Mouse (Mus musculus) stomach, adult 2 months (tissue): ENCODE results near the gene Hif1an. TPM values are rescaled to one million over a fixed set of nuclear protein-coding genes. Genes with fewer than 3 reads are reported as not detected.

Experiments used
- polyA plus RNA-seq: library from polyadenylated mRNA; depleted of rRNA; stranded (reverse); fragments of >200 nt; gene quantifications from 2 replicates; pipeline ENCODE4 v1.2.3, GENCODE M21; 2012; rRNA removed

The Hif1an gene
- 5.5 and 5.8 TPM in 2 replicates for polyA plus RNA-seq

GRCm38 (mm10) chr19:44562652-44563206, at the start of gene Hif1an:
TSS of gene Hif1an (plus strand) at chr19:44562850.

GRCm38 (mm10) chr19:44545321-44546041, 17.2 kb upstream of the Hif1an start, which contains the start of gene Sec31b:
TSS of gene Sec31b (minus strand) at chr19:44545864.

DNA sequence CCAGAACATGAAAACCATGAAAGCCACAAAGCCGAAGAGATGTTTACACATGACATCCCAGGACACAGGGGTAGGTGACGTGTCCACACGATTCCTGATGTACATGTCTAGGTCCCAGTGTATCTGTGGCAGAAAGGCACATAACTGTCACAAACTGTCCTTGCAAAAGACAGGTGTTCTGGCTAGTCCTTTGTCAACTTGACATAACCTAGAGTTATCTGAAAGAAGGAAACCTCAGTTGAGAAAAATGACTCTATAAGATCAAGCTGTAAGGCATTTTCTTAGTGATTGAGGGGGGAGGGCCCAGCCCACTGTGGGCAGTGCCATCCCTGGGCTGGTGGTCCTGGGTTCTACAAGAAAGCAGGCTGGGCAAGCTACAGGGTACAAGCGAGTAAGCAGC, 9.9 kb upstream of the Hif1an start, which contains the start of gene Gm20538:
TSS of gene Gm20538 (minus strand) at position 101 of the 400 bp plus-strand sequence.

DNA sequence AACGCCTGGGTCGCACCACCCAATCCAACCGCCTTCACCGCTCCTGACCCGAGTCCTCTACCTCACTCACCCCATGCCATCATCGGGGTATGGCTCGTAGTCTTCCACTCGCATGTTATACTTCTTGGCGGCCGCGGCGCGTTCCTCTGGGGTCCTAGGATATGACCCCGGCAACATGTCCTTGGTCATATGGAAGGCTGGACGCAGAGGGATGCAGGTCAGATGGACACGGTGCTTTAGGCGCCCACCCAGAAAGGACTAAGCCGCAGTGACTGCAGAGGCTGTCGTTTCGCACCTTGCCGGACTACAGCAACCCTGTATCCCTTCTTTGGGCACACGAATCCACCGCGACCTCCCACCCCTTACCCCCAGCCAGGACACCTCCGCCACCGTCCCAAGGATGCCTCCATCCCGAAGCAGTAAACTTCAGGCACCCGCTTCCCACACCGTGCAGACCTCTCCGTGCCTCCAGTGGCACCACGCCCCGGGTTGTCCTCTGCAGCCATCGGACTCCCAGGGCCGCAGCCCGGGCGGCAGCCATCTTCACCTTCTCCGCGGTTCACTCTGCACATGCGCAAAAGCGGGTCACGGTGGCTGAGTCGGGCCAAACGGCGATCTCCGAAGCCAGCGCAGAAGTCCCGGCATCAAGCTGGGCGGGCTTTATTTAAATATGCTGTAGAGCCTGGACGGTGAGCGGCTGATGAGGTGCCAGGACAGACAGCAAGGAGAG, 7.6 kb upstream of the Hif1an start, which contains the start of gene Ndufb8:
TSS of gene Ndufb8 (minus strand) at position 580 of the 730 bp plus-strand sequence.

Other genes starting within 250 kb of the Hif1an start
- gene Scd4, start 229.8 kb upstream of the Hif1an start, polyA plus RNA-seq, result 0.05 TPM in 1 of 2 replicates, not detected in the other
- 12.3 and 53.6 TPM in 2 replicates for gene Scd1, start 155.0 kb upstream of the Hif1an start, polyA plus RNA-seq
- gene Wnt8b, start 69.4 kb upstream of the Hif1an start, polyA plus RNA-seq, result not detected in 2 replicates
- gene Sec31b, start 17.0 kb upstream of the Hif1an start, polyA plus RNA-seq, result 2.2 and 3.5 TPM in 2 replicates
- gene Gm20538, start 10.0 kb upstream of the Hif1an start, polyA plus RNA-seq, result not detected in 2 replicates
- gene Ndufb8, start 7.4 kb upstream of the Hif1an start, polyA plus RNA-seq, result 362 and 457 TPM in 2 replicates
- gene Pax2, start 193.2 kb downstream of the Hif1an start, polyA plus RNA-seq, result not detected in 2 replicates